Mouse (Mus musculus) heart, postnatal 10 days (tissue): ENCODE data around the gene Zfp513. TPM values are rescaled to one million over a fixed set of nuclear protein-coding genes. Genes with fewer than 3 reads are reported as not detected.

Experiments used
- DNase-seq, 2 experiments: peaks; one replicate each; pipeline ENCODE4 v3.0.0; 2021
- intact Hi-C: fragments of 180-260 bp; cut with DNase I; formaldehyde crosslinking; loops from one replicate; pipeline ENCODE4 v1.15.1; 2025
- total RNA-seq, 2 experiments: library from RNA; stranded (reverse); gene quantifications; 2 replicates each; pipeline ENCODE4 v1.2.3; 2021

Zfp513 gene
- total RNA-seq, 2 experiments from 2014 or later, result 12.7 to 12.9 TPM

DNA sequence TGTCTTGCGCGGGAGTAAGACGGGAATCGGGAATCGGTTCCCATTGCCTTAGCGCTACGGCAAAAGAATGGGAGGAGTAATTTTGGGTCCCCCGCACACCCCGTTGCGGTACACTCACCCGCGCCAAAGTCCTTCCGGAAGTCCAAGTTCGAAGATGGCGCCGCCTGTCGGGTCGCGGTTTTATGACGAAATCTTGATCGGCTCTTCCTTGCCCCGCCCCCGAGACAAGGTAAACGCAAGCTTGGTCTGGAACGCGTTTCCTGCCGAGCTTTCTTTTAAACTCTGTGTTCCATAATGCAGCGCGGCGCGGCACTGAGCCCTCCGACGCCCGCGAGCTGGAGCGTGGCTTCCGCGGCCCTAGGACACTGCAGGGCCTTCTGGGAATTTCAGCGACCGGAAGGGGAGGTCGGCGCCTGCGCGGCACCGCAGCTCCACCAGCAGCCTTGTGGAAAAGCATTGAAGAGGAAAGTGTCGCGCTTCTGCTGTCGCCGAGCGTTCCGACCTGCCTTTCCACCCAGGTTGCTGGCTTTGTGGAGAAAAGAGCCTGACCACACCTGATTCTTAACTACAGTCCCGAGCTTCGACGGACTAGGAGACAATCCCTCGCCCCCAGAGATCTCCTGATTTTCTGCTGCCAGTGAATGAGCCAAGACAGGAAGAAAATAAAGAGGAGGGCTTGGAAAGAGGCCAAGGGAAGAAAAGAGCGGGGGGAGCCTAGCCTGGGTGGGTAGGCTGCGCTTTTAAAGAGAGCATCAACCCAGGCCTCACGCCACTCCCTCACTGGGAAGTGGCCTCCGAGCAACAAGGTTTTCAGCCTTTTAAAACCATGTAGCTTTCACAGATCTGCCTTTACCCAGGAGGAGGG lies 22.1 kb downstream of the Zfp513 start, which contains the start of the genes Gm29609 and Gtf3c2:
TSS of gene Gm29609 (minus strand) at position 146 of the 865 bp plus-strand sequence.
TSS of gene Gtf3c2 (minus strand) at position 379 of the 865 bp plus-strand sequence.
- DNase-seq, result peak; percentile 96 to 97
- intact Hi-C loops, result no loop called here

DNA sequence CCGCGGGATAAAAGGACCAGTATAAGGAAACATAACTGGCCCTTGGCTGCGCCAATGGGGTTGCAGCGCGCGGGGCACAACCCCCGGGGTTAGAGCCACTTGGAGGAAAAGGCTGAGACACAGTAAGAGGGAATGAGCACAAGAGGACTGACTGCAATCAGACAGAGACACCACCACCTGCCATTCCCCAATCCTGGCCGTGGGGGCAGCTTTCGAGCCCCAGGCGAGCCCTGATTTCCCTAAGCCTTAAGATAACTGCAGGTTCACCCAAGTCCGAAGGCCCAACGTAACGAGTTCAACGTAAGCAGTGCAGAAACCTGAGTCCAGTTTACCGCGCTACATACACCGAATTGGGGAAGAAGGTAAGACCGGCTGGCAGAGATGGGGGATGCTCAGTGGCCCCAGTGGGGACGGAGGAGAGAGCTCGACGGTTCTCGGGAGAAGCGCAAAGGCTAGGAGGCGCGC lies 22.8 kb downstream of the Zfp513 start:
- intact Hi-C loops, result no loop called here
- DNase-seq, result no peak

DNA sequence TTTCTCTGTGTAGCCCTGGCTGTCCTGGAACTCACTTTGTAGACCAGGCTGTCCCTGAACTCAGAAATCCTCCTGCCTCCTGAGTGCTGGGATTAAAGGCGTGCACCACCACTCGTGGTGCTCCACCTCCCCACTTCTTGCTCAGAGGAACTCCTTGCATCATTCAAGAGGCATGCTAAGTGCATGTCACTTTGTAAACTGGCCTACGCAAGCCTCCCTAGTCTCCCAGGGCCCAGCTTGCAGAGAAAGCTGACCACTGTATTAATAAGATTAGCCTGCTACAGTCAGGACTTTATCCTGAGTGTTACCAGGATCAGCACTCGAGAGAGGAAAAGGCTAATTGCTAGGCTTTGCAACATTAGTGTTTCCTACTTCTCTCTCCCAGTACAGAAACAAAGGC lies 33.5 kb downstream of the Zfp513 start:
- intact Hi-C loops, result no loop called here
- DNase-seq, result no peak

DNA sequence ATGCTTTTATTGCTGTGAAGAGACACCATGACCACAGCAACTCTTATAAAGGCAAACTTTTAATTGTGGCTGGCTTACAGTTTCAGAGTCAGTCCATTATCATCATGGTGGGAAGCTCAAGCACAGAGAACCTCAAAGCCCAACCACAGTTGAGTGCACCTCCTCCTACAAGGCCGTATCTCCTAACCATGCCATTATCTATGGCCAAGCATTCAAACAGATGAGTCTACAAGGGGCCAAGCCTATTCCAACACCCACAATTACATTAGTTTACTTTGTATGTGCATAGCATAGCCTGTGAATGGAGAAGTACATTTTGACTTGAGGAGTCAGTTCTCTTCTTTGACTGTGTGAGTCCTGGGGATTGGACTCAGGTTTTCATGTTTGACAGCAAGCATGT lies 37.2 kb downstream of the Zfp513 start:
- intact Hi-C loops, result no loop called here
- DNase-seq, result no peak

DNA sequence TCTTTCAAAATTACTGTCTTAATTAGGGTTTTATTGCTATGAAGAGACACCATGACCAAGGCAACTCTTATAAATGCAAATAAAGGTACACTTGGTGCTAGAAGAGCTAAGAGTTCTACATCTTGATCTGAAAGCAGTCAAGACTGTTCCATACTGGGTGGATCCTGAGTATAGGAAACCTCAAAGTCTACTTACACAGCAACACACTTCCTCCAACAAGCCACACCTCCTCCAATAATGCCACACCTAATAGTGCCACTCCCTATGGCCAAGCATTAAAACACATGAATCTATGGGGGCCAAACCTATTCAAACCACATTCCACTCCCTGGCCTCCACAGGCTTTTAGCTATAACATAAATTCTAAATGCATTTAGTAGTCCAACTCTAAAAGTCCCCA lies 39.6 kb downstream of the Zfp513 start:
- DNase-seq, result no peak
- intact Hi-C loops, result no loop called here

DNA sequence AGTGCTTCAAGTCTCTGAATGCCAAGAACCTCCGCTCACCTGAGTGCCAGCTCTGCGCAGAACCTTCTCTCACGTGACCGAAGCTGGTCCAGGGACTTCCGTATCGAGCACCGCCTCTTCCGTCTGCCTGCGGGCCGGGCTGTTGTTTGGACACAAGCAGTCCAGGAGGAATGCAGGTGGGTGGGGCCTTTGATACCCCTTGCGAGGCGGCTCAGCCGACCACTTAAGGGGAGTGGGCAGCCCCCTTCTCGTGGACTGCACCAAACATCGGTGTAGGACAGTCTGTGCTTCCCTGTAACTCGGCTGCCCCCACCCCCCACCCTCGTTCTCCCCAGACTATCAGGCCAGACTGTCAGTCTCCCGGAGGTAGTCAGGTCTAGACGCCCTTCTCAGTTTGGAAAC lies 48.0 kb downstream of the Zfp513 start, which contains the start of gene Mpv17:
TSS of gene Mpv17 (minus strand) at position 100 of the 402 bp plus-strand sequence.
- intact Hi-C loops, result no loop called here
- peak; percentile 88 for DNase-seq

DNA sequence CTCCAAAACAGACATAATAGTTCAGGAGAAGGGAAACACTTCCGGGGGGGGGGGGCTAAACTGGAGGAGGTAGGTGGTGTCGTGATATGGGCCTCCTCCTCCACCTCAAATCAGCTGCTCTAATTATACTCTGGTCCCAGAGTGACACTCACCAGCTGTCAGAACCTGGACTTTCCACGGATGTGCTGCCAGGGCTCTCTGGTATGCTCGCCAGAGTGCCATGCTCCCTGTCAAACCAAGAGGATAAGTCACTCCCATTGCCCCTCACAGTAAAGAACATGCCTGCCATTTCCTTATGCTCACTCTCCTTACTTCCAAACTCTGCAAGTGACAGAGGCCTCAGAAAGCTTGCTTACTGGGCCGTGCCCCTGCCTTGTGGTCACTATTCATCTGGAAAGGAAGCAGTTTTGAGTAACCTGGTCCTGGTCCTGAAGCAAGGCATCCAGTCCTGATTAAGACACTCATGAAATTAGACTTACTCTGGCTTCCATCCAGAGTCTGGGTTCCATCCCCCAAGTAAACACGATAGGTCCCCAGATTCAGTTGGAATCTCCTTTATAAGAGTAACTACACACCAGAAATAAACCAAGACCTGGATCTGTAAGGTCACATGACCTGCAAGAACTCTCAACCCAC lies 48.5 kb downstream of the Zfp513 start:
- intact Hi-C loops, result no loop called here
- peak; percentile 39 to 56 for DNase-seq

DNA sequence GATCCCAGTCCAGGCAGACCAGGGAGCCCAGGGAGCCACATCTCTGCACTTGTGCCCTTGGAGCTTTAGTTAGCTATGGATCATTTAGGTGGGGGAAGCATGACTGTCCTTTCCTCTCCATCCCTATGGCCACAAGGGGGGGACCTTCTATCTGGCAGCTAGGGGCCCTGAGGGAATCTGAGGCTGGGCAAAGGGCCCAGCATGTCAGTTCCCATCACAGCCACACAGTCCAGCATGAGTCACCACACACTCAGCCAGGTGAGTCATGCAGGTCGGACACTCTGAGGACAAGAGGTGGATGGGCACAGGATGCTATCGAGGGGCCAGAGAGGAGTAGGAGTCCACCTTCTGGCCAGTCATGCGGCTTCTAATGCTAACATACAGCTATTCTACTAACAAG lies 50.4 kb downstream of the Zfp513 start:
- intact Hi-C loops, result no loop called here
- peak; percentile 57 to 61 for DNase-seq

DNA sequence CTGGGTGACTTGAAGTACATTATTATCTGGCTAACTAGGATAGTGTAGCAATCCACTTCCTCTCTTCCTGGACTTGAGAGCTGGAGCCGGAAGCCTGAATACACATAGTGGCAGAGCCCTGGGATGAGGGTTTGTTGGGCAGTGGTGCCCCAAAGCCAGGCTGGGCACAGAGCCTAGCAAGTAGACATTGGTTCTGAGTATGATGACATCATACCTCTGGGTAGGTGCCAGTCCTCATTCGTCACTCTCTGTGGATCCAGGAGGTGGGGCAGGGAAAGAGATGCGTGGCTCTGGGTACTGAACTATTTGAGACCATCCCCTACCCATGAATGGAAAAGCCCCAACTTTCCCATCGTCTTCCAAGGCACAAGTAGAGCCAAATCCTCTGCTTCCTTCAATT lies 52.3 kb downstream of the Zfp513 start:
- DNase-seq, result peak; percentile 32 to 35
- intact Hi-C loops, result no loop called here

Other genes starting within 250 kb of the Zfp513 start
- 10 to 100 TPM; 64.9 to 71.3 TPM for gene Preb, start 241.9 kb downstream of the Zfp513 start, total RNA-seq
- gene Tcf23, start 233.6 kb downstream of the Zfp513 start, total RNA-seq, result under 1 TPM; 0.15 to 0.53 TPM
- 10 to 100 TPM; 62.7 to 64.1 TPM for gene Atraid, start 154.0 kb downstream of the Zfp513 start, total RNA-seq
- gene Slc5a6, start 153.4 kb downstream of the Zfp513 start, total RNA-seq, result 1 to 10 TPM; 4.7 to 4.8 TPM
- gene Cad, start 147.5 kb downstream of the Zfp513 start, total RNA-seq, result 10 to 100 TPM; 19.1 to 21.7 TPM
- gene Dnajc5g, start 96.0 kb downstream of the Zfp513 start, total RNA-seq, result not detected
- under 1 TPM in 1 of 2 experiments, not detected in 1; 0.25 TPM for gene Slc30a3, start 94.1 kb downstream of the Zfp513 start, total RNA-seq
- 10 to 100 TPM; 67.3 to 78.0 TPM for gene Trim54, start 85.6 kb downstream of the Zfp513 start, total RNA-seq
- not detected for gene Ucn, start 63.5 kb downstream of the Zfp513 start, total RNA-seq
- 10 to 100 TPM; 52.1 to 59.3 TPM for gene Mpv17, start 48.1 kb downstream of the Zfp513 start, total RNA-seq
- 1 to 10 TPM in 1 of 2 experiments, under 1 TPM in 1; 0.38 to 1.6 TPM for gene Gm29609, start 22.4 kb downstream of the Zfp513 start, total RNA-seq
- gene Gtf3c2, start 22.2 kb downstream of the Zfp513 start, total RNA-seq, result 10 to 100 TPM; 45.1 to 48.3 TPM
- 10 to 100 TPM; 80.0 to 80.7 TPM for gene Snx17, start 9.1 kb downstream of the Zfp513 start, total RNA-seq
- gene Eif2b4, start 8.9 kb downstream of the Zfp513 start, total RNA-seq, result 10 to 100 TPM; 44.8 to 45.2 TPM
- gene Ppm1g, start 18.4 kb upstream of the Zfp513 start, total RNA-seq, result 10 to 100 TPM; 70.1 to 86.9 TPM
- 10 to 100 TPM; 83.8 to 85.2 TPM for gene Nrbp1, start 38.6 kb upstream of the Zfp513 start, total RNA-seq
- gene Gm9970, start 38.9 kb upstream of the Zfp513 start, total RNA-seq, result 1 to 10 TPM in 1 of 2 experiments, not detected in 1; 1.0 TPM
- gene Krtcap3, start 49.4 kb upstream of the Zfp513 start, total RNA-seq, result 1 to 10 TPM; 2.1 to 2.5 TPM
- 10 to 100 TPM; 34.1 to 40.4 TPM for gene Ift172, start 88.8 kb upstream of the Zfp513 start, total RNA-seq
- 10 to 100 TPM in 1 of 2 experiments, 1 to 10 TPM in 1; 3.6 to 10.3 TPM for gene Fndc4, start 93.8 kb upstream of the Zfp513 start, total RNA-seq
- not detected for gene Gckr, start 95.1 kb upstream of the Zfp513 start, total RNA-seq